Mouse (Mus musculus): ENCODE measurements around the gene Wnt8b.

The Wnt8b gene

DNA sequence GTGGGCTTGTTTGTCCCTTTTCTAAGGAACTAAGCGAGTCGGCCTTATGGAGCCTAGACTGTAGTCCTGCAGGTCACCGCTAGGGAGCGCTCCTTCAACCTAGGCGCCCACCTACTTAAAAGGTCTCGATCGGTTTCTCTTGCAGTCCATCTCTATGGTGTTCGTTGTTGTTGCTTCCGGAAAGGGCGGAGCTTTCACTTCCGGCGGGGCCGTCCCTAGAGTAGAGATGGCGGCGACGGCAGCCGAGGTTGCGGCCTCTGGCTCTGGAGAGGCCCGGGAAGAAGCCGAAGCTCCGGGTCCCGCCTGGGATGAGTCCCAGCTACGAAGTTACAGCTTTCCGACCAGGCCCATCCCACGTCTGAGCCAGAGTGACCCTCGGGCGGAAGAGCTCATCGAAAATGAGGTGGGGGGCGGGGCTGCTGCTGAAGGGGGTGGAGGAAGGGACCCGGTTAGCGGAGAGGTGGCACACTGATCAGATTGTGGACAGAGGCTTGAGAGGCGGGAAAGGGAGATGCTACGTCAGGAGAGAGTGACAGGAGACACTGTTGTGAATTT lies 69.5 kb downstream of the Wnt8b start, which contains the start of gene Hif1an:
Gene Hif1an (plus strand): TSS at position 199 of the 555 bp plus-strand sequence.
- peak; percentile 95 for DNase-seq (ENCODE audit: low spot score)

Data from left cerebral cortex, adult 11 months (tissue).